Mouse (Mus musculus) limb, embryonic 13.5 days (tissue): Measurements from ENCODE around the gene Sirpb1c. TPM values are rescaled to one million over a fixed set of nuclear protein-coding genes. Genes with fewer than 3 reads are reported as not detected.
"Not testable (repeated sequence)": the region's sequence is repeated elsewhere in the genome, so short reads cannot be mapped to it uniquely, and the experiment has no call there.

Source experiments
- ATAC-seq: fragments of 200-750 bp; cut with Nextera tagmentation; 2 replicates; pipeline ENCODE4 v1.8.0; 2017; ENCODE audit warnings: low read depth, moderate number of reproducible peaks, moderate TSS enrichment; ENCODE audit not compliant: low FRiP score
- H3K27ac ChIP-seq: fragments of 300-500 bp; sonication (generic); 2 replicates; pipeline ENCODE4 v1.5.1; 2015; ENCODE audit warnings: inconsistent platforms, mild to moderate bottlenecking, moderate library complexity
- H3K27me3 ChIP-seq: fragments of 300-500 bp; sonication (generic); 2 replicates; pipeline ENCODE4 v1.6.1; 2015; ENCODE audit warnings: mild to moderate bottlenecking, inconsistent platforms
- H3K36me3 ChIP-seq: fragments of 300-500 bp; sonication (generic); 2 replicates; pipeline ENCODE4 v1.6.1; 2015; ENCODE audit warnings: inconsistent platforms, mild to moderate bottlenecking, moderate library complexity
- H3K4me1 ChIP-seq: fragments of 300-500 bp; sonication (generic); 2 replicates; pipeline ENCODE4 v1.6.1; 2015; ENCODE audit warnings: inconsistent platforms
- H3K4me2 ChIP-seq: fragments of 300-500 bp; sonication (generic); replicated peaks from 2 replicates; pipeline ENCODE4 v1.6.1; 2015; ENCODE audit warnings: inconsistent platforms, mild to moderate bottlenecking, moderate library complexity
- H3K4me3 ChIP-seq: fragments of 300-500 bp; sonication (generic); 2 replicates; pipeline ENCODE4 v1.5.1; 2015; ENCODE audit warnings: moderate library complexity, mild to moderate bottlenecking, inconsistent platforms
- H3K9ac ChIP-seq: fragments of 300-500 bp; sonication (generic); 2 replicates; pipeline ENCODE4 v1.6.1; 2015; ENCODE audit warnings: mild to moderate bottlenecking, inconsistent platforms
- H3K9me3 ChIP-seq: fragments of 300-500 bp; sonication (generic); 2 replicates; pipeline ENCODE4 v1.6.1; 2016; ENCODE audit warnings: inconsistent platforms
- WGBS: fragments of 180-500 bp; shearing (Covaris S2); methylation state at CpG from one replicate; pipeline ENCODE4 v1.1.7; 2015; 5-methylcytosine and 5-hydroxymethylcytosine counted together
- polyA plus RNA-seq: library from polyadenylated mRNA; unstranded; fragments of >200 nt; fragmentation: Nextera tagmentation; extraction: Ambion mirVana; gene quantifications from 2 replicates; pipeline ENCODE4 v1.2.1, GENCODE M21; 2015

The Sirpb1c gene
- polyA plus RNA-seq, result 0.09 TPM in 1 of 2 replicates, not detected in the other

GRCm38 (mm10) chr3:15848280-15848679, at the start of gene Sirpb1c:
Gene Sirpb1c (minus strand): TSS chr3:15848528.
- peaks cover 10% of the 10 kb centered on the region for H3K9me3 ChIP-seq
- not testable (repeated sequence) for H3K9ac ChIP-seq, H3K4me3 ChIP-seq, H3K4me1 ChIP-seq, H3K27me3 ChIP-seq, ATAC-seq, H3K27ac ChIP-seq, H3K36me3 ChIP-seq, H3K4me2 ChIP-seq
- 81% methylated on average over 1 of the region's 1 CpGs for WGBS

GRCm38 (mm10) chr3:15886380-15886779, 38.1 kb upstream of the Sirpb1c start:
- no peaks in the 10 kb centered on the region for H3K36me3 ChIP-seq
- H3K4me2 ChIP-seq, result no peak overlapping the region
- 90% methylated on average over 3 of the region's 3 CpGs for WGBS
- no peaks in the 10 kb centered on the region for H3K4me1 ChIP-seq
- no peak overlapping the region for H3K9ac ChIP-seq
- no peak overlapping the region for H3K27ac ChIP-seq
- no peaks in the 10 kb centered on the region for H3K27me3 ChIP-seq
- no peak for ATAC-seq
- H3K4me3 ChIP-seq, result no peak overlapping the region
- H3K9me3 ChIP-seq, result peaks cover 7% of the 10 kb centered on the region; the same call in 1 of the 2 replicates

GRCm38 (mm10) chr3:15855773-15856172, 7.4 kb upstream of the Sirpb1c start:
- H3K4me1 ChIP-seq, H3K27me3 ChIP-seq, ATAC-seq, H3K36me3 ChIP-seq, H3K9me3 ChIP-seq, H3K4me2 ChIP-seq, H3K27ac ChIP-seq, H3K4me3 ChIP-seq, H3K9ac ChIP-seq: not testable (repeated sequence)

GRCm38 (mm10) chr3:15849922-15850321, 1.6 kb upstream of the Sirpb1c start:
- Histone ChIP-seq H3K9ac (no peak overlapping the region), H3K4me3 (no peak overlapping the region), H3K9me3 (peaks cover 9% of the 10 kb centered on the region), H3K4me1 (no peaks in the 10 kb centered on the region), H3K4me2 (no peak overlapping the region), H3K27ac (no peak overlapping the region), H3K36me3 (no peaks in the 10 kb centered on the region), H3K27me3 (no peaks in the 10 kb centered on the region)
- no peak for ATAC-seq
- 95% methylated on average over 1 of the region's 1 CpGs for WGBS

- no peak overlapping the region for H3K9ac ChIP-seq
- no peaks in the 10 kb centered on the region for H3K27me3 ChIP-seq
- H3K4me3 ChIP-seq, result no peak overlapping the region
- 83% methylated on average over 3 of the region's 3 CpGs for WGBS
- ATAC-seq, result no peak; the same call in 1 of the 2 replicates
- H3K36me3 ChIP-seq, result no peaks in the 10 kb centered on the region
- no peaks in the 10 kb centered on the region for H3K4me1 ChIP-seq
- H3K4me2 ChIP-seq, result no peak overlapping the region
- H3K9me3 ChIP-seq, result peaks cover 10% of the 10 kb centered on the region
- no peak overlapping the region for H3K27ac ChIP-seq
These were observed 838 bp downstream of the Sirpb1c start for GRCm38 (mm10) chr3:15847332-15848047.

GRCm38 (mm10) chr3:15773642-15774041, 74.7 kb downstream of the Sirpb1c start:
- H3K27me3 ChIP-seq, H3K27ac ChIP-seq, H3K9ac ChIP-seq, H3K9me3 ChIP-seq, H3K4me2 ChIP-seq, H3K36me3 ChIP-seq, H3K4me3 ChIP-seq, ATAC-seq, H3K4me1 ChIP-seq: not testable (repeated sequence)
- WGBS, result 66% methylated on average over 2 of the region's 2 CpGs

Other genes with a start within 250 kb of the Sirpb1c start
- not detected in 2 replicates for gene Gm5150, start 157.9 kb upstream of the Sirpb1c start, polyA plus RNA-seq